Mouse (Mus musculus) ES-E14 (cell line): ENCODE results near the gene Catsper1.

ENCODE experiments used
- CHD2 ChIP-seq: IDR thresholded peaks from 2 replicates; pipeline ENCODE4 v1.6.1; 2014; ENCODE audit warnings: mild to moderate bottlenecking, low read depth, low read length, inconsistent platforms
- HCFC1 ChIP-seq: IDR thresholded peaks from 2 replicates; pipeline ENCODE4 v1.6.1; 2012; ENCODE audit warnings: low read length, inconsistent platforms, borderline replicate concordance; ENCODE audit not compliant: insufficient read depth
- MAFK ChIP-seq: IDR thresholded peaks from 2 replicates; pipeline ENCODE4 v1.6.1; 2014; ENCODE audit warnings: mild to moderate bottlenecking, low read depth, low read length, inconsistent platforms; ENCODE audit not compliant: insufficient read depth
- ZC3H11A ChIP-seq: IDR thresholded peaks from 2 replicates; pipeline ENCODE4 v1.6.1; 2012; ENCODE audit warnings: low read depth, mild to moderate bottlenecking, inconsistent platforms, low read length, borderline replicate concordance
- ZNF384 ChIP-seq: IDR thresholded peaks from 2 replicates; pipeline ENCODE4 v1.6.1; 2012; ENCODE audit warnings: low read depth, low read length, inconsistent platforms

DNA sequence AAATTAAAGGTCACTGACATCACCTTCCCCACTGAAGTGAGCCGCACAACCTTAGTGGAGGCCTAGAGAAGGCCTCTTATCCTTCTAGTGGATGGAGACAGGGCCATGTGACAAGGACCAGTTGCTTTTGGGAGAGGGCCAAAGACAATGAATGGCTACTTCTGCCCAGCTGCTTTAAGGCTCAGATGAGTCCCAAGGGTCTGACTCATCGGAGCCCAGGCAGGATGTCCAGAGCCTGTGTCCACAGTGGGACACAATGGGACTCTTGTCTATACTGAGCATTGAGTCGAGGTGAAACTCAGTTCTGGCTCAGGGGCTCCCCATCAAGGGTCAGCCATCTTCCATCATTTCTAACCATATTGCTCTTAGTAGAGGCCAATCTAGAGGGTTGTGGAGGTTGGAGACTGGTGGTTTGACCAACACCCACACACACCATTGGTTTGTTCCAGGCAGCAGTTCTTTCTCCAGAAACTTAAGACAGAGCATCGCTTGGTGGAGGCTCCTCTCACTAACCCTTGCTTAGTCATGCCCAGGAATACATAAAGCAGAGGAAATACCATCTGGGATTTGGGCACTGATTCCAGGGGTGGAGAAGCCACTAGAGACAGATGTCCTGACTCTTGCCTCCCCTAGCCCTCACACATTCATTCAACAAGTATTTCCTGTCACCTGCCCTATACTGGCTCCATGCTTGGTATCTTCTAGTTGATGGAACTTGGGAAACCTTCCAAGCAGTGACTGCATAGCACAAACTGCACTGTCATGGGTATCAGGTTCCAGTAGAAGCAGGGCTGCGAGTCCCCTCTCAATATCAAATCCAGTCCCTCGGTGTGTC lies 10.0 kb downstream of the Catsper1 start:
- TF ChIP-seq ZC3H11A (no peak), ZNF384 (no peak), HCFC1 (no peak), MAFK (no peak), CHD2 (no peak)
